Mouse (Mus musculus): ENCODE measurements around the gene Scap.
A peak's percentile ranks its signal among the peaks of the same experiment; 100 is the strongest.
"Not testable (repeated sequence)": the region's sequence is repeated elsewhere in the genome, so short reads cannot be mapped to it uniquely, and the experiment has no call there.

Gene Scap

DNA sequence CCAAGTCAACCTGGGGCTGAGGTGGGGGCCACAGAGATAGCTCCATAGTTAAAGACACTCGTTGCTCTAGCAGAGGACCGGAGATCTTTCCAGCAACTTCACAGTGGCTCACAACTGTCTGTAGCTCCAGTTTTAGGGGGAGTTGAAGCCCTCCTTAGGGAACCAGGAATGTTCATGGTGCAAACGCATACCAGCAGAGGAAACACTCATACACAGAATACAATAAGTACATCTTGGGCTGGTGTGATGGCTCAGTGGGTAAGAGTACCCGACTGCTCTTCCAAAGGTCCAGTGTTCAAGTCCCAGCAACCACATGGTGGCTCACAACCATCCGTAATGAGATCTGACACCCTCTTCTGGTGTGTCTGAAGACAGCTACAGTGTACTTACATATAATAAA lies 2.2 kb upstream of the Scap start:
- DNase-seq (ENCODE audit: low read depth, low spot score), result not testable (repeated sequence)

DNA sequence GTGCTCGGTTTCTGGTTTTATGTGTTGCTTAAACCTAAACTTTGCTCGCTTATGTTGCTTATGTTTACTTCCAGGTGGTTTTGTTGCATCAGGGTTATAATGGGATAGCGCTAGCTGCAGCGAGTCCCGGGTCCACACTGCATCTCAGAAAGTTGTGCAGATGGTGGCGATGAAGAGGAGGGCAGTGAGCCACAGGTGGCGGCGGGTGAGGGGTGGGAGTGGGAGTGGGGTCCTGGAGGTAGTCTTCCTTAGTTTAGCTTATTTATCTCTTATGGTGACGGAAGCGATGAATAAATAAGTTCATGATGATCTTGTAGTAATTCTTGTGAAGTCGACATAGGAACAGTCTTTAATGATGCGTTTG lies 790 bp downstream of the Scap start:
- no peak for DNase-seq (ENCODE audit: low read depth, low spot score)

DNA sequence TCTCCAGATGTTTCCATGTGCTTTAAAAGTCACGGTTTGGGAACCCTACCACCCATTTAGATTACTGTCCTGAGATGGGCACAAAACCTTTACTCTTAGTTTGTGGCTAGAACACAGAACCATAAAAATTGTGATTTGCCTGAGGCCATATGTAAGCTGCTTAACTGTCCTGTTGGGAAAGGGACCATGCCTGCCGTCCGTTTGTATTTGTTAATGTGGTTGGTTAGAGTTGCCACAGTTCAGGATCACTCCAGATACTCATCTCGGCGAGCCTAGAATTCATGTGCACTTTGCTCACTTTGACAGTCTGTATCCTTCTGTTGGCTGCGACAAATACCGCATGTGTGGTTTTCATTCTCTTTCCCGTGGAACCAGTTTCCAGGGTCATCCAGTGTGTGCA lies 1.8 kb downstream of the Scap start:
- DNase-seq (ENCODE audit: low read depth, low spot score), result no peak

DNA sequence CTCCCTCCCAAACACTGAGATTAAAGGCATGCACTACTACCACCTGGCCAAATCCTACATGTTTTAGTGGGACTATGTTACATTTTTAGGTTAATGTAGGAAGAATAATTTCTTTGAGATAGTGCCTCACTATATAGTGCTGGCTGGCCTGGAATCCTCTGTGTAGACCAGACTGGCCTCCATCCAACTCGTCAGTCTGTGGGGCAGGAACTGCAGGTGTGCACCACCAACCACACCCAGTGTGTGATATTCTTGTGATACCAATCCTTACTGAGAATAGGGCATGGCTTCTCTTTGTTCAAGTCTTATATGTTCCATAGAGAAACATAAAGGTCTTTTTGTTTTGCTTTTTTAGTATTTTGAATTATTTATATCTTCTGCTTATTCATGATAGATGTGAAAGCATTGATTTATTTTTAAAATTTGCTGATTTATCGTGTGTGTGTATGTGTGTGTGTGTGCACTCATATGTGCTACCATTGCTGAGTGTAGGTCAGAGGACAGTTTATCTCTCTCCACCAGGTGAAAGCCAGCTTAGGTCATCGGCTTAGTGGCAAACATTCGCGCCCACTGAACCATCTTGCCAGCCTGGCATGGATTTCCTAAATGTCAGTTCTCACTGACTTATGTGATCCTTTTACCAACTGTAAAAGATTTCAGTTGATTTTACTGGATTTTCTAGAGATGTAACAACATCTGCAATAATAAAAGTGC lies 7.1 kb downstream of the Scap start:
- DNase-seq (ENCODE audit: low read depth, low spot score), result no peak

DNA sequence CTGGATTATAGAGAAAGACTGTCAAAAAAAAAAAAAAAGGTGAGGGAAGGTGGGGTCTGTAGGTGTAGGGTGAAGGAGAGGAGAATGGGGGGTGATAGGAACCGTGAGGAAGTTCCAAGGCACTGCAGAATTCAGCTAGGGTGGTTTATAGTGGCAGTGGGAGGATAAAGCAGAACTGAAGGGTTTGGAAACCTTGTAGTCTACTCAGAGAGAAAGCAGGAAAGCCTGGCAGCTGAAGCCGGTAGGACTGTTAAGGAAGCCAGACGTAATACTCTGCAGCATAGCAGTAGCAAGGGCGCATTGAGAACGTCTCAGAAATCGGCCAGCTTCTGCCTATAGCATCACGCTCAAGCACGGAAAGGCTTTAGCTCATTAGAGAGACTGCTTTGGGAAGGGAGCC lies 8.9 kb downstream of the Scap start:
- no peak for DNase-seq (ENCODE audit: low read depth, low spot score)

DNA sequence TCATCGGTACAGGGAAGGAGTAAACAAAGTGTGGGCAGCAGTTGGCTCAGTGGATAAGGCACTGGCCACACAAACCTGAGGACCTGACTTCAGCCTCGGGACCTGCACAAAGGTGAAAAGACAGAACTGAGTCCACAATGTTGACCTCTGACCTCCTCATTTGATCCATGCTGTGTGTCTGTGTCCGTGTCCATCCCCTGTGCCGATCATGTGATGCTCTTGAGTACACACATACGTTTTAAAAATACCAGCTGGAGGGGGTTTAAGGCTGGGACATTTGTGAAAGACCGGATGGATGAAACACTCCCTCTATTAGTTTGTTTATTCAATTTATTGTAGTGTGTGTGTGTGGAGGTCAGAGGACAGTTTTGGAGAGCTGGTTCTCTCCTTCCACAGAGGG lies 10.7 kb downstream of the Scap start:
- no peak for DNase-seq (ENCODE audit: low read depth, low spot score)

DNA sequence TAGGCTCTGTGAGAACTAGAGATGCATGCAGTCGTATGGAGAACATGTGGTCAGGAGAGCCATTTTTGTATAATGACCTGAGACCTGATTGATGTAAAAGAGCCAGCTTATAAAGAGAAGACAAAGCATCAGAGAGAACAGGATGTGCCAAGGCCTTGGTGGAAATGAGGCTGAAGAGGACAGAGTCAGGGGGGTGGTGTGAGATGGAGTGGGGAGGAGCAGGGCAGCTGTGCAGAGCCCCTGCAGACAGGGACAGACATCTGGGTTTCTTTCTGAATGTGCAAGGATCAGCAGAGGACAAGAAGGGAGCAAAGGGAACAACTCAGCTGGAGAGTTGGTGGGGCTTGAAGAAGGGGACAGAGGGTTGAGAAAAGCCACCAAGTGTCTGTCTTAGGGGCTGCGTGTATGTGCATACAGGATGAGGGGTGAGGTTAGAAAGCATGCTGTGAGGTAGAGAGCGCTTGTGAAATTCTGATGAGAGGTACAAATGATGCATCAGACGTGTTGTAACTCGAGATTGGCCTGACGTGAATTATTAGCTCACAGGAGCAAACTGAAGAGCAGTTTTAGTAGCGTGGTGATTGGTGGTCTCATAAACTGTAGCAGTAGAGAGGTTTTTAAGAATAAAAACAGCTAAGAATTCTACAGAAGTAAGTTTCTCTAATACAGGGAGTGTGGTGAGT lies 12.1 kb downstream of the Scap start:
- DNase-seq (ENCODE audit: low read depth, low spot score), result no peak

DNA sequence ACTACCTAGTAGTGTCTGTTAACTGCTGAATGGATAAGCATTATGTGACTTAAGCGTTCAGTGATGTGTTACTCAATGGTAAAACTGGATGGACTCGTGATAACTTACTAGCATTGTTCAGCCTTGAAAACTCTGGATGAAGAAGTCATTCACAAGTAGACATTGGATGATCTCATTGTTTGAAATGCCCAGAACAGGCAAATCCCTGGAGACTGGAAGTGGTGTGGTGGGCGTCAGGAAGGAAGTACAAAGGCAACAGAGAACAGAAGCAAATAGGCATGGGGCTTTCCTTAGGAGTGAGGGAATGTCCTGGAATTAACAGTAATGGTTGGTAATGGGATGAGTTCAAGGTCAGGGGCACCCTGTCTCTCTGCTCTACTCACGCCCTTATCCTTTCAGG lies 15.8 kb downstream of the Scap start:
- DNase-seq (ENCODE audit: low read depth, low spot score), result peak; percentile 51

DNA sequence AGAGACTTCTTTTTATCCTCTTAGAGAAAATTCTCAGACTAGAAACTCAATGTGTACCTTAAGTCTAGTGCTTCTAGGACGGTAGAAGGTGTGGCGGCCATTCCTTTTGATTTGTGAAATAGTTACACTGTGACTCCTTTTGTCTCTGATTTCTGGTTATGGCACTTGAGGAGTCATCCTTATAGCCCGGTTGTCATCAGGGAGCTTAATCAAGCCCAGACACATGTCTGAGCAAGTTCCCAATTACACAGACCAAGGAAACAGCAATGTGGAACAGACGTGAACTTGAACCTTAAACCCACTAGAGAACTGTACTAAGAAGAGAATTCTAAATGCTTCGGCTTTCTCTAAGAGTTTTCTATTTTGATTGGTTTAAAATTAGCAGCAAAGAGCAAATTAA lies 17.1 kb downstream of the Scap start:
- no peak for DNase-seq (ENCODE audit: low read depth, low spot score)

DNA sequence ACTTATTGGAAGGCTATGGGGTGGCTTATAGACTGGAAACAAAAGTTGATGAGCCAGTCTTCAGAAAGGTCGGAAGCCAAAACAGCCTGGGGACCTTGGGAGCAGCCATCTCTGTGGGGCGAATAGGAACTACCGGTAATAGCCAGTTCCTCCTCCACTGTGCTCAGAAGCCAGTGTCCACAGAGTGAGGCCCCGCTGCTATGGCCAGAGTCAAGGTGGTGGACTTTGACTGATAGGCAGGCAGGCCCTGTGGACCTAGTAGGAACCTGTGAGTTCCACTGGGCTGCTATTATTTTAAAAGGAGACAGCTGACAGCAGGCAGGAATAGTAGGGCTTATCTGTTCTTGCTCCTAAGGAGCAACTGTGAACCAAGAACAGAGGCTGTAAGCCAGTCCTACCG lies 17.5 kb downstream of the Scap start:
- DNase-seq (ENCODE audit: low read depth, low spot score), result no peak

DNA sequence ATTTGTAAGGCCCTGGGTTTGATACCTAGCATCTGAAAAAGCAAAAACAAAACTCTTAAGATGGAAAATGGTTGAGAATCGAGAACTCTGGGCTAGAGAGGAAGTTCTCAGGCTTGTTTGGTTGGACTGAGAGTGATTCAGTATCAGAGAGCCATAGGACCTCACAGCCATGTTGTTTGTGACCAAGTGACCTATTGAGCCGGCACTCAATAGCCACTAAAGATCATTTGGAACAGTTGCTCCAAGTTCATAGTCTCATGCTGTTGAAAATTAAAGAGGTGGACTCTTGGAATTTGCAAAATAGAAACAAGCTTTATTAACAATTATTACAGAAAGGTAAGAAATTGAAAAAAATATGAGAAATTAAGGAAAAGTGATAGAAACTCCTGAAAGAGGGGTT lies 18.3 kb downstream of the Scap start:
- no peak for DNase-seq (ENCODE audit: low read depth, low spot score)

DNA sequence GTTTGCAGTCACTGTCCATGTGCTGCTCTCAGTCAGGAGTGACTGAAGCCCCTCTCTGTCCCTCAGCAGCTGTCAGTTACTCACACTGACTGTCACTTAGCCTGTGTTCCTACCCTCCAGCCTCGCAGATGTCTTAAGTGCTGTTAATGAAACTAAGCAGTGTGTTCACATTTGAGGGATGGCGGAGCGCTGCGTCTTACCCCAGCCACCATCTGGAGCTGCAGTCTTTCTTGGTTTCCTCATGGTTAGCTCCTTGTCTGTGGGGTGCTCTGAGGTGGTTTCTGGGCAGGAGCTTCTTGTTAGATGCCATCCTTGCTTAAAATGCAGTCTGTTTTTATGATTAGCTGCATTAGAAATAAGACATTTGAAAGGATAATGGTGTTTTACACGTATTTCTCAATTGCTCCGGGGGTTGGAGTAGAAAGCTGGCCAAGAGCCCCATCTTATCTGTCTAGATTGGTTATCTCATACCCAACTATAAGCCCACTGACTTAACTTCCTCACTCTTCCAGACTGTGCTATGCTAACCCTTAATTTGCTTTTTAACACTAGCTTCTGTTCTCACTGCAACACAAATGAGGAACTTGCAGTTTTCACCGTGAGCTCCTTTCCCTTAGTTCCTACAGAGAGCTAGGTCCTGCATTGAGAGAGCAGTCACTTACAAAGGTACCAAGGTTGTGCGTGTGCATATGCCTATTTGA lies 19.0 kb downstream of the Scap start:
- DNase-seq (ENCODE audit: low read depth, low spot score), result no peak

DNA sequence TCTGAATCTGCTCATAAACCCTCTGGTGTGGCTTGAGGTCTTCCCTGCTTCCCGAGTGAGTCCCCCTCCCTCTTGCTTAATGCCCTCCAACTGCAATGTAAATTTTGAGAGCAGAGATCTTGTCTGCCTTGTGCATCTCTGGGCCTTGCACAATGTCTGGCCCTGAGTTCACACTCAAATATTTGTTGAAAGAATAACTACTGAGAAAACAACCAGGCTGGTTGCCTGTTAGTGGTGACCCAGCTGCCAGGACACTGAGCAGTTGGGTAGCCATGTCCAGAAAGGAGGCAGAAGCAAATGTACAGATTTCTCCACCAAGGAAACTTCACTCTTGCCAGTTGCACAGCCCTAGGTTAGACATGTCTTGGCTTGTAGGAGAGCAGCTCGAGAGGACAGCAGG lies 25.3 kb downstream of the Scap start:
- DNase-seq (ENCODE audit: low read depth, low spot score), result no peak

DNA sequence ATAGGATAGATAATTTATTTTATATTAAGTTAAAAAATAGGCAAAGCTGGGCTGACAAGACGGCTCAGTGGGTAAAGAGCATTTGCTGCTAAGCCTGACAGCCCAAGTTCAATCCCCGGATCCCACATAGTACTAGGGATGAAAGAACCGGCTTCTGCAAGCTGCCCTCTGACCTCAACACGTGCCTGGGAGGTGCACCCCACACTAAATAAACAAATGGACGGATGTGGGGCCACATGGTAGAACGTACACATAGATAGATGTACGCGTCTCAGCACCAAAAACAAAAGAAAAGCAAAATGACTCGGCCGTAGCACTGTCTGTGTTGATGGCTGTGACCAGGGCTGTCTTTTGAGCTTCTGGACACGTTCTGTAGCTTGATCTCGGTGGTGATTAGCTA lies 28.2 kb downstream of the Scap start:
- no peak for DNase-seq (ENCODE audit: low read depth, low spot score)

DNA sequence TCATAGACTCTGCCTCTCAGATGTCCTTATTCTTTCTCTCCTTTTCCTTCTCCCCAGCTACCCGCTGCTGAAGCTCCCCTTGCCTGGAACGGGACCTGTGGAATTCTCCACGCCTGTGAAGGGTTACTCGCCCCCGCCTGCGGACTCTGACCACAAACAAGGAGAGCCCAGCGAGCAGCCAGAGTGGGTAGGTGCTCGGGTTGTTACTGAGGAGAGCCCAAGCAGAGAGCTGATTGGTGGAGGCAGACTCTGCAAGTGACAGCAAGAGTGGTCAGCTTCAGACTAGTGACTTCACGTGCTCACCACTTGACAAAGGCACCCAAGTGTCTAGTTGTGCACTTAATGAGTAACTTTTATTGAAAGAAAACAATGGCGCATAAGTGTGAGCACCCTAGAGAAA lies 29.2 kb downstream of the Scap start:
- DNase-seq (ENCODE audit: low read depth, low spot score), result no peak

DNA sequence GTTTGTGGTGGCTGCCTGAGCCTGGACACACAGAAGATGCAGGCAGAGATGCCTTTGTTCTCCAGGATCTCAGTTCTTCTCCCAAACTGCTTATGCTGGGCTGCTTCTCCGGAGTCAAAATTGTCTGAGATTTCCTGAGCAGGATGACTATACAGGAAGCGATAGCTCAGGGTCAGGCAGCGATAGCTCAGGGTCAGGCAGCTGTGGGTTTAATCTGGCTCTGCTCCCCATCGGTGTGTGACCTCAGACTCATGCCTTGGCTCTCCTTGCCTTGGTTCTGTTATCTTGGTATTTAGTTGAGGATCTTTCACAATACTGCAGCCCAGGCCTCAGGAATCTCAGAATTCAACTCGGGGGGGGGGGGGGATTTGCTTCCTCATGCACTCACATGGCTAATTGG lies 33.7 kb downstream of the Scap start:
- peak; percentile 92 for DNase-seq (ENCODE audit: low read depth, low spot score)

DNA sequence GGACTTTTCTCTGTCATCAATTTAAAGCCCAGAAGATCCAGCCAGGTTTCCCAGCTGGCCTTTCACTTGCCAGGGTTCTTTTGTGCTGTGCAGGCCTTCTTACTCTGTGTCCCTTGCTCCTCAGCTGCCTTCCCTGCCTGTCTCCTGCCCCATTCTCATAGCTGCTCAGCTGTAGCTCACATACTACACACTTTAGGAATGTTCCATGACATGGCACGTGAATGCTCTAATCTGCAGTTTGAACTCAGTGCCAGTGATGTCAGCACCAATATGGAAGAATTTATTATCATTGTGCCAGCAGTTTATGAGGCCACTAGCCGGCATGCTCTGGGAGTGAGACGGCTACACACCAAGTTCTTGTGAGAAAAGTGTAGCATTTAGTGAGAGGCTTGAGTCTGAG lies 36.8 kb downstream of the Scap start:
- DNase-seq (ENCODE audit: low read depth, low spot score), result peak; percentile 60

DNA sequence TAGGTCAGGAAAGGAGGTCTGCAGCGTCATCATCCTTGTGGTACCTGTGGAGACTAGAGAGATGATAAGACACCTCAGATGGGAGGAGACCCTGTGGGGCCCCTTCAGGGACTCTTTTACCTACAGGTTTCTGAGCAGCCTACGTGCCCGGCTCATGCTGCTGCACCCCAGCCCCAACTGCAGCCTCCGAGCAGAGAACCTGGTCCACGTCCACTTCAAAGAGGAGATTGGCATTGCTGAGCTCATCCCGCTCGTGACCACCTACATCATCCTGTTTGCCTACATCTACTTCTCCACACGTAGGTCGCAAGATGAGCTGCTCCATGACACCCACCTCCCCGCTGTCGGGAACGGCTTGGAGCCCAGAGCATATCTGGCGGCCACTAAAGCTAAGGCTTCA lies 40.8 kb downstream of the Scap start:
- DNase-seq (ENCODE audit: low read depth, low spot score), result no peak

DNA sequence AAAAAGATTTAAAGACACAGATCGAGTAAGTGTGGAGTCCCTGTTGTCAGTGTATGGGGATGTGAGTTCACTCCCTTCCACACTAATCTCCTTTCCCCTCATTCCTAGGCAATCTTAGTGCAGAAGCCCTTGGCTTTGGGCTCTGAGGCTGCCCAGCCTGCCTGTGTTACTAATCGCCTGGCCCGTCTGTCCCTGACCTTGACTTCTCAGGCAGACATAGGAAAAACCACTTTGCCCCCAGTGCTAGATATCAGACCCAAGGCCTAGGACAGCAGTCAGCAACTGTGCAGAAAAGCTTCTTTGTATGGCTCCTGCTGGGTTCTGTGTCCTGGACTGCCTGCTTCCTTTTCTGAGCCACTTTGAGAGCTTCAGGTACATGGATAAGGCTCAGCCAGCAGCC lies 42.6 kb downstream of the Scap start:
- no peak for DNase-seq (ENCODE audit: low read depth, low spot score)

DNA sequence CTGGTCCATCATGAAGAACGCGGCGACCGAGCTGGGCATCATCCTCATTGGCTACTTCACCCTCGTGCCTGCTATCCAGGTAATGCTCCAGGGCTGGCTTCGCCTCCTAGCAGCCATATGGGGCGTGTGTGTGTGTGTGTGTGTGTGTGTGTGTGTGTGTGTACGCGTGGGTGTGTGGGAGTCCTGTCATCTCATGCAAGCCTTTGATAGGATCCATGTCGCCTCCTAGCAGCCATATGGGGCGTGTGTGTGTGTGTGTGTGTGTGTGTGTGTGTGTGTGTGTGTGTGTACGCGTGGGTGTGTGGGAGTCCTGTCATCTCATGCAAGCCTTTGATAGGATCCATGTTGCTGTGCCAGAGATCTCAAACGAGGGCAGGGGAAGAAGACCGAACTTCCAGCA lies 44.6 kb downstream of the Scap start:
- DNase-seq (ENCODE audit: low read depth, low spot score), result not testable (repeated sequence)

DNA sequence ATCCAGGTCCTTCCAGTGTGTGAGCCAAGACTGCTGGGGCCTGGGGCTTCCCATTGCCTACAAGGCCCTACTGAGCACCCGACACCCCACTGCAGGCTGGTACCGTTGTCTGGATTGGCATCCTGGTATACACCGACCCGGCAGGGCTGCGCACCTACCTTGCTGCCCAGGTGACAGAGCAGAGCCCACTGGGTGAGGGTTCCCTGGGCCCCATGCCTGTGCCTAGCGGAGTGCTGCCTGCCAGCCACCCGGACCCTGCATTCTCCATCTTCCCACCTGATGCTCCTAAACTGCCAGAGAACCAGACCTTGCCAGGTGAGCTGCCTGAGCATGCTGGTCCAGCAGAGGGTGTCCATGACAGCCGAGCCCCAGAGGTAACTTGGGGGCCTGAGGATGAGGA lies 46.3 kb downstream of the Scap start:
- DNase-seq (ENCODE audit: low read depth, low spot score), result no peak

DNA sequence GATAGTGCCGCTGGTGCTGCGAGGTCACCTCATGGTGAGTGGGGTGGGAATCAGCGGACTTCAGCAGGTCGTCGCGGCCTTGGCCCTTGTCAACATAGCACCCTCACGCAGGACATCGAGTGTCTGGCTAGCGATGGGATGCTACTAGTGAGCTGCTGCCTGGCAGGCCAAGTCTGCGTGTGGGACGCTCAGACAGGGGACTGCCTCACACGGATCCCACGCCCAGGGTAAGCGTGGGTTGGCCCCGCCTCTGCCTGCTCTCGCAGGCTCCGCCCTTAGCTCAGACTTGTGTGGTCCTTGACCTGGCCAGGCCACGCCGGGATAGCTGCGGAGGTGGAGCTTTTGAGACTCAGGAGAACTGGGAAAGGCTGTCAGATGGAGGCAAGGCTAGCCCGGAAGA lies 47.6 kb downstream of the Scap start:
- DNase-seq (ENCODE audit: low read depth, low spot score), result no peak

DNA sequence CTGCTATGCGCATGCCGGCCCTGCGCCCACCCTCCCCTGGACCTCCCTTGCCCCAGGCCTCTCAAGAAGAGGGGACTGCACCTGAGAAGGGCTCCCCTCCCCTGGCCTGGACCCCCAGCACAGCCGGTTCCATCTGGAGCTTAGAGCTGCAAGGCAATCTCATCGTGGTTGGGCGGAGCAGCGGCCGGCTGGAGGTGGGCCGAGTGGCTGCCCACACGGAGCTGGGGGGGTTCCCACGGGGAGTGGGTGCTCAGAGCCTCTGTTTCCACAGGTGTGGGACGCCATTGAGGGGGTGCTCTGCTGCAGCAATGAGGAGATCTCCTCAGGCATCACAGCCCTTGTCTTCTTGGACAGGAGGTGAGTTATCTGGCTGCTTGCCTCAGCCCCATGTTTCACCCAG lies 48.2 kb downstream of the Scap start:
- DNase-seq (ENCODE audit: low read depth, low spot score), result no peak
